Mouse (Mus musculus): ENCODE data around the gene Tnfsf13b. TPM values are rescaled to one million over a fixed set of nuclear protein-coding genes. Genes with fewer than 3 reads are reported as not detected.
A peak's percentile ranks its signal among the peaks of the same experiment; 100 is the strongest.

Gene Tnfsf13b
- polyA plus RNA-seq (2014; fragmentation: Nextera tagmentation; extraction: Ambion mirVana) = 0.12 and 0.18 TPM in 2 replicates

GRCm38 (mm10) chr8:10006156-10006985 lies at the start of gene Tnfsf13b:
Gene Tnfsf13b (plus strand): TSS chr8:10006467.
- peaks cover 9% of the 10 kb centered on the region; the same call in 1 of the 2 replicates for H3K27me3 ChIP-seq (ENCODE audit: control insufficient read depth, insufficient read depth, low read length)
- peaks cover 12% of the 10 kb centered on the region; the same call in 1 of the 2 replicates for H3K4me1 ChIP-seq (ENCODE audit: control insufficient read depth, insufficient read depth, low read length)
- peak within 1 kb of the TSS; percentile 56 for H3K4me2 ChIP-seq (ENCODE audit: low read length)
- H3K27ac ChIP-seq (replicated peaks; ENCODE audit: low read depth, low read length) = no peak within 1 kb of the TSS
- ATAC-seq (ENCODE audit: low FRiP score, low TSS enrichment) = no peak
- peak within 1 kb of the TSS; percentile 38 for H3K4me3 ChIP-seq (replicated peaks; ENCODE audit: low read depth, low read length)
- 76% methylated on average over 16 of the region's 16 CpGs for WGBS
- H3K9ac ChIP-seq (replicated peaks; ENCODE audit: low read length) = peak within 1 kb of the TSS; percentile 56
- no peaks in the 10 kb centered on the region for H3K36me3 ChIP-seq (ENCODE audit: control insufficient read depth, insufficient read depth, low read length)
- no peaks in the 10 kb centered on the region for H3K9me3 ChIP-seq (ENCODE audit: control insufficient read depth, low read length)
- no peak for DNase-seq

GRCm38 (mm10) chr8:9958338-9958737 lies 47.9 kb upstream of the Tnfsf13b start:
- no peak overlapping the region for H3K27ac ChIP-seq (replicated peaks; ENCODE audit: low read depth, low read length)
- ATAC-seq (ENCODE audit: low FRiP score, low TSS enrichment) (no peak), DNase-seq (no peak)
- WGBS = 81% methylated on average over 4 of the region's 4 CpGs
- no peaks in the 10 kb centered on the region for H3K36me3 ChIP-seq (ENCODE audit: control insufficient read depth, insufficient read depth, low read length)
- H3K4me2 ChIP-seq (ENCODE audit: low read length) = no peak overlapping the region
- no peaks in the 10 kb centered on the region for H3K4me1 ChIP-seq (ENCODE audit: control insufficient read depth, insufficient read depth, low read length)
- no peaks in the 10 kb centered on the region for H3K9me3 ChIP-seq (ENCODE audit: control insufficient read depth, low read length)
- no peaks in the 10 kb centered on the region for H3K27me3 ChIP-seq (ENCODE audit: control insufficient read depth, insufficient read depth, low read length)
- H3K9ac ChIP-seq (replicated peaks; ENCODE audit: low read length) = no peak overlapping the region
- H3K4me3 ChIP-seq (replicated peaks; ENCODE audit: low read depth, low read length) = no peak overlapping the region

DNA sequence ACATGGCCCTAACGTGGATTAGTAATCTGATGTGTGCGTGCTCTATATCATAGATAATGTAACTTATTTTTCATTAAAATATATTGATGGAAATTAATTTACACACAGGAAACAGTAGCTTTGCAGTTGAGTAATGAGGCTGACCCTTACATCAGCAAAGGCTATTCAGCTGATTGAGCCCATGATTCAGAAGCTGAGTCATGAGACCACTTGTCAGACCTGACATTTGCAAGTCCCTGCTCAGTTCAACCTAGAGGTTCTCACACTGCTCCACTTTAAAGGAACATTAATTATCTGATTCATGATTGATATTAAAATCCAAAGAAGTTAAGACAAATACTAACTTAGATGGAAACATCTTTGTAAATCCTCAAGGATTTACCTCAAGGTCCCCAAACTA lies 46.3 kb upstream of the Tnfsf13b start:
- no peak for ATAC-seq (ENCODE audit: low FRiP score, low TSS enrichment)
- H3K27me3 ChIP-seq (ENCODE audit: control insufficient read depth, insufficient read depth, low read length) = no peaks in the 10 kb centered on the region

DNA sequence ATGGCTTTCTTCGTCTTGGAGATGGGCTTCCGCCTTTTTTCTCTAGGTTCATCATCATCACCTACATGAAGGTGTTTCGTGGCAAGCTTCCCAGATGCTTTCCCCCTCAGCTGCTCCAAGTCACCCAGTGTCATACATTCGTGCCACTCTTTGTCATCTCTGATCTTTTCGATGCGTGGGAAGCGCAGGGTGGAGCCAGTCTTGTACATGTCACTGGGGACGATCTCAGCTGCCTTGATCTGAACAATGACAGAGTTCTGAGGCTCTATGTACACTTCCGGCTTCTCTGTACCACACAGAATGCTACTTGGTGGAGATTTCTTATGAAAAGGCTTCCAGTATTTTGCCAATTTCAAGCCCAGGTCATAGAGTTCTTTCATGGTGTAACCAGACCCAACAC lies 34.4 kb upstream of the Tnfsf13b start:
- no peak overlapping the region for H3K27ac ChIP-seq (replicated peaks; ENCODE audit: low read depth, low read length)
- H3K36me3 ChIP-seq (ENCODE audit: control insufficient read depth, insufficient read depth, low read length) = peaks cover 42% of the 10 kb centered on the region
- 97% methylated on average over 9 of the region's 9 CpGs for WGBS
- ATAC-seq (ENCODE audit: low FRiP score, low TSS enrichment) = no peak
- H3K27me3 ChIP-seq (ENCODE audit: control insufficient read depth, insufficient read depth, low read length) = no peaks in the 10 kb centered on the region
- no peak overlapping the region for H3K4me2 ChIP-seq (ENCODE audit: low read length)
- no peak overlapping the region for H3K9ac ChIP-seq (replicated peaks; ENCODE audit: low read length)
- DNase-seq = no peak
- no peaks in the 10 kb centered on the region for H3K9me3 ChIP-seq (ENCODE audit: control insufficient read depth, low read length)
- peaks cover 8% of the 10 kb centered on the region for H3K4me1 ChIP-seq (ENCODE audit: control insufficient read depth, insufficient read depth, low read length)
- H3K4me3 ChIP-seq (replicated peaks; ENCODE audit: low read depth, low read length) = no peak overlapping the region

More for the DNA sequence above, 46.3 kb upstream of the Tnfsf13b start:
- Histone ChIP-seq H3K36me3 (ENCODE audit: control insufficient read depth, insufficient read depth, low read length) (no peaks in the 10 kb centered on the region), H3K9ac (replicated peaks; ENCODE audit: low read length) (no peak overlapping the region), H3K27ac (replicated peaks; ENCODE audit: low read depth, low read length) (no peak overlapping the region), H3K4me1 (ENCODE audit: control insufficient read depth, insufficient read depth, low read length) (no peaks in the 10 kb centered on the region), H3K4me2 (ENCODE audit: low read length) (no peak overlapping the region), H3K9me3 (ENCODE audit: control insufficient read depth, low read length) (no peaks in the 10 kb centered on the region), H3K4me3 (replicated peaks; ENCODE audit: low read depth, low read length) (no peak overlapping the region)
- 91% methylated on average over 2 of the region's 2 CpGs for WGBS
- no peak for DNase-seq

DNA sequence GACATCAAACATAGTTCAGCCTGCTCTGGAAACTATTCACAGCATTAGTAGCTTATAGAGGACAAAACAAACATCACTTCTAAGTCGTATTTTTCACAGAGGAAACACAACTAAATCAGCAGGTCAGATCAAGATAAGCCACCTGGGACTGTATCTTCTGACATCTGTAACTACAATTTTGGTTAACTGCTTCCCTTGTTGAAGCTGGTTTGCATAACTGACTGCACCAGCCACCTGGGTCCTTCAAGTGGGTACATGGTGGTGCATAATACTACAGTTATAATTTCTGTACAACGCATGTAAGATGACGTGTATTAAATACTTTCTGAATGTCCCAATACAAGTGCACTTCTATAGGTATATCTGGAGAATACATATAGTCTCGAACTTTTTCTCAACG lies 31.0 kb upstream of the Tnfsf13b start:
- ATAC-seq (ENCODE audit: low FRiP score, low TSS enrichment) = no peak
- Histone ChIP-seq H3K4me2 (ENCODE audit: low read length) (peak overlapping the region; percentile 75), H3K9me3 (ENCODE audit: control insufficient read depth, low read length) (no peaks in the 10 kb centered on the region), H3K4me1 (ENCODE audit: control insufficient read depth, insufficient read depth, low read length) (peaks cover 28% of the 10 kb centered on the region), H3K27me3 (ENCODE audit: control insufficient read depth, insufficient read depth, low read length) (no peaks in the 10 kb centered on the region), H3K4me3 (replicated peaks; ENCODE audit: low read depth, low read length) (peak overlapping the region; percentile 70), H3K36me3 (ENCODE audit: control insufficient read depth, insufficient read depth, low read length) (peaks cover 29% of the 10 kb centered on the region), H3K27ac (replicated peaks; ENCODE audit: low read depth, low read length) (no peak overlapping the region), H3K9ac (replicated peaks; ENCODE audit: low read length) (no peak overlapping the region; the same call in 1 of the 2 replicates)
- 57% methylated on average over 5 of the region's 5 CpGs for WGBS
- no peak for DNase-seq

GRCm38 (mm10) chr8:9975898-9976611 lies 30.2 kb upstream of the Tnfsf13b start:
- DNase-seq = peak; percentile 99
- peak; percentile 95 for ATAC-seq (ENCODE audit: low FRiP score, low TSS enrichment)
- under 1% methylated on average over 47 of the region's 47 CpGs for WGBS
- H3K27ac ChIP-seq (replicated peaks; ENCODE audit: low read depth, low read length) = peak overlapping the region; percentile 70
- no peaks in the 10 kb centered on the region for H3K9me3 ChIP-seq (ENCODE audit: control insufficient read depth, low read length)
- H3K9ac ChIP-seq (replicated peaks; ENCODE audit: low read length) = peak overlapping the region; percentile 62
- H3K27me3 ChIP-seq (ENCODE audit: control insufficient read depth, insufficient read depth, low read length) = no peaks in the 10 kb centered on the region
- peaks cover 28% of the 10 kb centered on the region for H3K4me1 ChIP-seq (ENCODE audit: control insufficient read depth, insufficient read depth, low read length)
- peak overlapping the region; percentile 75 for H3K4me2 ChIP-seq (ENCODE audit: low read length)
- H3K36me3 ChIP-seq (ENCODE audit: control insufficient read depth, insufficient read depth, low read length) = peaks cover 26% of the 10 kb centered on the region
- H3K4me3 ChIP-seq (replicated peaks; ENCODE audit: low read depth, low read length) = peak overlapping the region; percentile 70

- peak; percentile 13 for DNase-seq
- H3K9ac ChIP-seq (replicated peaks; ENCODE audit: low read length) = peak overlapping the region; percentile 23; the same call in 1 of the 2 replicates
Observed at GRCm38 (mm10) chr8:9977016-9977415, 29.3 kb upstream of the Tnfsf13b start.

DNA sequence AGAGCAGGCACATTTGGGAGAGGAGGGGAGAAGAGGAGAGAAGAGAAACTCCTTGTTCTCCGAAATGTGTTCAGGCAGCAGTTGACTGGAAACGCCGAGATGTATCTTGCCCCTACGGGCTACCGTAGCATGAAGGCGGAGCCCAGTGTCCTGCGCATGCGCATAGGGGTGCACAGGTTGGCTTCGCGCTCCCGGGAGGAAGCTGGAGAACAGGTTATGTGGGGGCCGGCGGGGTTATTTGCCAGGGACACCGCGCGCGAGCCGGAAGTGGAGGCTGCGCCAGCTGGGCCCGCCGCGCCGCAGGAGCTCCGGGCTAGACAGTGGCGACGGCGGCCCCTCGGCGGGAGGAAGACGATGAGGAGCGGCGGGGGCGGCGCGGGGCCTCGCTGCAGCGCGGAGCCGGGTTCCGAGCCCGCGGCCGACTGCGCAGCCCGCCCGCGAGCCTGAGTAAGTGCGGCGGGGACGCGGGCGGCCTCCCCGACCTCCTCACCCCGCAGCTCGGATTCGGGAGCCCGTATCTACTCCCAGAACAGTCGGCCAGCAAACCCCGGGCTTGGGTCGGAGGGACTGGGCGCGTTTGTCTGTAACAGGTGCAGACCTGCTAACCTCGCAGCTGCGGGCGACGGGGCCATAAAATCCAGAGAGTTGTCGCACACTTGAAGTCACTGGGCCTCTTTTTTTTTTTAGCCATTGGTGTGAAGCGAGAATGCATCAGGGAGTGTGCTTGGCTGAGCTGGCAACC lies 28.5 kb upstream of the Tnfsf13b start, which contains the start of the genes Lig4 and Abhd13:
TSS of gene Lig4 (minus strand) at position 114 of the 742 bp plus-strand sequence.
TSS of gene Abhd13 (plus strand) at position 135 of the 742 bp plus-strand sequence.
- DNase-seq = peak; percentile 99
- Histone ChIP-seq H3K4me3 (replicated peaks; ENCODE audit: low read depth, low read length) (peak within 1 kb of the TSS; percentile 91), H3K4me2 (ENCODE audit: low read length) (peak within 1 kb of the TSS; percentile 83), H3K4me1 (ENCODE audit: control insufficient read depth, insufficient read depth, low read length) (peaks cover 28% of the 10 kb centered on the region), H3K36me3 (ENCODE audit: control insufficient read depth, insufficient read depth, low read length) (peaks cover 9% of the 10 kb centered on the region), H3K9me3 (ENCODE audit: control insufficient read depth, low read length) (no peaks in the 10 kb centered on the region), H3K9ac (replicated peaks; ENCODE audit: low read length) (peak within 1 kb of the TSS; percentile 88), H3K27me3 (ENCODE audit: control insufficient read depth, insufficient read depth, low read length) (no peaks in the 10 kb centered on the region), H3K27ac (replicated peaks; ENCODE audit: low read depth, low read length) (peak within 1 kb of the TSS; percentile 83)
- peak; percentile 78 for ATAC-seq (ENCODE audit: low FRiP score, low TSS enrichment)
- whole genome bisulfite sequencing = under 1% methylated on average over 67 of the region's 68 CpGs

More at GRCm38 (mm10) chr8:9977016-9977415, 29.3 kb upstream of the Tnfsf13b start:
- Histone ChIP-seq H3K27me3 (ENCODE audit: control insufficient read depth, insufficient read depth, low read length) (no peaks in the 10 kb centered on the region), H3K9me3 (ENCODE audit: control insufficient read depth, low read length) (no peaks in the 10 kb centered on the region), H3K4me2 (ENCODE audit: low read length) (peak overlapping the region; percentile 47), H3K27ac (replicated peaks; ENCODE audit: low read depth, low read length) (no peak overlapping the region), H3K4me1 (ENCODE audit: control insufficient read depth, insufficient read depth, low read length) (peaks cover 28% of the 10 kb centered on the region), H3K4me3 (replicated peaks; ENCODE audit: low read depth, low read length) (peak overlapping the region; percentile 91), H3K36me3 (ENCODE audit: control insufficient read depth, insufficient read depth, low read length) (peaks cover 16% of the 10 kb centered on the region)
- no peak for ATAC-seq (ENCODE audit: low FRiP score, low TSS enrichment)
- 48% methylated on average over 15 of the region's 15 CpGs for WGBS
